Mouse (Mus musculus) liver, embryonic 15.5 days (tissue): ENCODE results near the gene Dppa3. TPM values are rescaled to one million over a fixed set of nuclear protein-coding genes. Genes with fewer than 3 reads are reported as not detected.

Experiments
- ATAC-seq: fragments of 200-750 bp; cut with Nextera tagmentation; 2 replicates; pipeline ENCODE4 v1.8.0; 2017; ENCODE audit warnings: moderate number of reproducible peaks, mild to moderate bottlenecking, moderate library complexity; ENCODE audit not compliant: insufficient read depth
- H3K27ac ChIP-seq: fragments of 300-500 bp; sonication (generic); replicated peaks from 2 replicates; pipeline ENCODE4 v1.5.1; 2015; ENCODE audit warnings: mild to moderate bottlenecking, inconsistent platforms
- H3K27me3 ChIP-seq: fragments of 300-500 bp; sonication (generic); 2 replicates; pipeline ENCODE4 v1.6.1; 2015; ENCODE audit warnings: mild to moderate bottlenecking, inconsistent platforms
- H3K36me3 ChIP-seq: fragments of 300-500 bp; sonication (generic); replicated peaks from 2 replicates; pipeline ENCODE4 v1.6.1; 2015; ENCODE audit warnings: moderate library complexity, mild to moderate bottlenecking, inconsistent platforms
- H3K4me1 ChIP-seq: fragments of 300-500 bp; sonication (generic); replicated peaks from 2 replicates; pipeline ENCODE4 v1.6.1; 2015; ENCODE audit warnings: inconsistent platforms
- H3K4me2 ChIP-seq: fragments of 300-500 bp; sonication (generic); 2 replicates; pipeline ENCODE4 v1.6.1; 2015; ENCODE audit warnings: moderate library complexity, mild to moderate bottlenecking, inconsistent platforms
- H3K4me3 ChIP-seq: fragments of 300-500 bp; sonication (generic); replicated peaks from 2 replicates; pipeline ENCODE4 v1.5.1; 2015; ENCODE audit warnings: mild to moderate bottlenecking, inconsistent platforms
- H3K9ac ChIP-seq: fragments of 300-500 bp; sonication (generic); 2 replicates; pipeline ENCODE4 v1.6.1; 2015; ENCODE audit warnings: moderate library complexity, mild to moderate bottlenecking, inconsistent platforms
- H3K9me3 ChIP-seq: fragments of 300-500 bp; sonication (generic); replicated peaks from 2 replicates; pipeline ENCODE4 v1.6.1; 2016; ENCODE audit warnings: inconsistent platforms
- WGBS: fragments of 180-500 bp; shearing (Covaris S2); methylation state at CpG from one replicate; pipeline ENCODE4 v1.1.7; 2015; ENCODE audit warnings: mixed read lengths; ENCODE audit not compliant: insufficient replicate concordance; 5-methylcytosine and 5-hydroxymethylcytosine counted together
- polyA plus RNA-seq: library from polyadenylated mRNA; unstranded; fragments of >200 nt; fragmentation: Nextera tagmentation; extraction: Ambion mirVana; gene quantifications from 2 replicates; pipeline ENCODE4 v1.2.1, GENCODE M21; 2015

Gene Dppa3
- polyA plus RNA-seq, 1 experiment from 2014 or later = not detected

GRCm38 (mm10) chr6:122649903-122650302 is 23.7 kb downstream of the Dppa3 start:
- ATAC-seq = no peak
- no peak overlapping the region for H3K4me2 ChIP-seq
- no peaks in the 10 kb centered on the region for H3K36me3 ChIP-seq
- no peaks in the 10 kb centered on the region for H3K27me3 ChIP-seq
- no peaks in the 10 kb centered on the region for H3K4me1 ChIP-seq
- WGBS = 73% methylated on average over 3 of the region's 3 CpGs
- H3K9ac ChIP-seq = no peak overlapping the region
- H3K4me3 ChIP-seq = no peak overlapping the region
- H3K27ac ChIP-seq = no peak overlapping the region
- no peaks in the 10 kb centered on the region for H3K9me3 ChIP-seq

- no peak overlapping the region for H3K4me2 ChIP-seq
- H3K27ac ChIP-seq = no peak overlapping the region
- H3K9ac ChIP-seq = no peak overlapping the region
- H3K9me3 ChIP-seq = no peaks in the 10 kb centered on the region
- 68% methylated on average over 5 of the region's 5 CpGs for WGBS
- ATAC-seq = no peak
- no peaks in the 10 kb centered on the region for H3K27me3 ChIP-seq
- no peaks in the 10 kb centered on the region for H3K36me3 ChIP-seq
- no peak overlapping the region for H3K4me3 ChIP-seq
- no peaks in the 10 kb centered on the region for H3K4me1 ChIP-seq
Measured at GRCm38 (mm10) chr6:122650398-122650980, 24.3 kb downstream of the Dppa3 start.

- Histone ChIP-seq H3K27me3 (no peaks in the 10 kb centered on the region), H3K4me3 (no peak overlapping the region), H3K4me1 (no peaks in the 10 kb centered on the region), H3K36me3 (no peaks in the 10 kb centered on the region), H3K9me3 (no peaks in the 10 kb centered on the region), H3K4me2 (no peak overlapping the region), H3K9ac (no peak overlapping the region), H3K27ac (no peak overlapping the region)
- peak; percentile 22; the same call in 1 of the 2 replicates for ATAC-seq
- 33% methylated on average over 6 of the region's 6 CpGs for WGBS
Measured at GRCm38 (mm10) chr6:122654301-122654700, 28.1 kb downstream of the Dppa3 start.

GRCm38 (mm10) chr6:122657630-122658029 is 31.4 kb downstream of the Dppa3 start:
- 36% methylated on average over 5 of the region's 5 CpGs for WGBS
- Histone ChIP-seq H3K4me2 (no peak overlapping the region), H3K9ac (no peak overlapping the region), H3K4me3 (no peak overlapping the region), H3K27me3 (no peaks in the 10 kb centered on the region), H3K27ac (no peak overlapping the region), H3K4me1 (0 out of 2 replicates have a peak, but pooled peaks cover 1% of the 10 kb centered on the region), H3K9me3 (no peaks in the 10 kb centered on the region), H3K36me3 (no peaks in the 10 kb centered on the region)
- ATAC-seq = no peak

- H3K4me1 ChIP-seq = peaks cover 6% of the 10 kb centered on the region; the same call in 1 of the 2 replicates
- no peaks in the 10 kb centered on the region for H3K36me3 ChIP-seq
- H3K27me3 ChIP-seq = no peaks in the 10 kb centered on the region
- H3K9ac ChIP-seq = no peak overlapping the region
- no peak overlapping the region for H3K4me2 ChIP-seq
- H3K9me3 ChIP-seq = no peaks in the 10 kb centered on the region
- no peak for ATAC-seq
- no peak overlapping the region for H3K4me3 ChIP-seq
- no peak overlapping the region for H3K27ac ChIP-seq
- WGBS = 11% methylated on average over 7 of the region's 7 CpGs
Measured at GRCm38 (mm10) chr6:122659567-122659966, 33.4 kb downstream of the Dppa3 start.

GRCm38 (mm10) chr6:122660601-122661379 is 34.6 kb downstream of the Dppa3 start:
- H3K27ac ChIP-seq = no peak overlapping the region
- no peaks in the 10 kb centered on the region for H3K9me3 ChIP-seq
- H3K36me3 ChIP-seq = no peaks in the 10 kb centered on the region
- peaks cover 6% of the 10 kb centered on the region; the same call in 1 of the 2 replicates for H3K4me1 ChIP-seq
- no peak overlapping the region for H3K4me3 ChIP-seq
- no peaks in the 10 kb centered on the region; the same call in 1 of the 2 replicates for H3K27me3 ChIP-seq
- no peak overlapping the region for H3K9ac ChIP-seq
- WGBS = 24% methylated on average over 8 of the region's 8 CpGs
- no peak for ATAC-seq
- no peak overlapping the region for H3K4me2 ChIP-seq

GRCm38 (mm10) chr6:122662551-122663264 is 36.5 kb downstream of the Dppa3 start:
- ATAC-seq = no peak; the same call in 1 of the 2 replicates

GRCm38 (mm10) chr6:122663596-122664206 is 37.5 kb downstream of the Dppa3 start:
- no peak for ATAC-seq
- Histone ChIP-seq H3K27me3 (peaks cover 4% of the 10 kb centered on the region; the same call in 1 of the 2 replicates), H3K4me1 (peaks cover 6% of the 10 kb centered on the region; the same call in 1 of the 2 replicates), H3K9me3 (no peaks in the 10 kb centered on the region), H3K4me2 (no peak overlapping the region), H3K9ac (no peak overlapping the region), H3K36me3 (no peaks in the 10 kb centered on the region), H3K4me3 (no peak overlapping the region), H3K27ac (no peak overlapping the region)
- WGBS = 41% methylated on average over 14 of the region's 14 CpGs

More at GRCm38 (mm10) chr6:122662551-122663264, 36.5 kb downstream of the Dppa3 start:
- H3K4me3 ChIP-seq = no peak overlapping the region
- H3K36me3 ChIP-seq = no peaks in the 10 kb centered on the region
- peaks cover 6% of the 10 kb centered on the region; the same call in 1 of the 2 replicates for H3K4me1 ChIP-seq
- 34% methylated on average over 22 of the region's 22 CpGs for WGBS
- H3K9ac ChIP-seq = no peak overlapping the region
- H3K27me3 ChIP-seq = peaks cover 3% of the 10 kb centered on the region; the same call in 1 of the 2 replicates
- no peaks in the 10 kb centered on the region for H3K9me3 ChIP-seq
- H3K27ac ChIP-seq = no peak overlapping the region
- H3K4me2 ChIP-seq = no peak overlapping the region

GRCm38 (mm10) chr6:122665866-122666265 is 39.7 kb downstream of the Dppa3 start:
- H3K9ac ChIP-seq = no peak overlapping the region
- no peak overlapping the region for H3K27ac ChIP-seq
- H3K4me3 ChIP-seq = no peak overlapping the region
- H3K36me3 ChIP-seq = no peaks in the 10 kb centered on the region
- H3K4me2 ChIP-seq = no peak overlapping the region
- peaks cover 6% of the 10 kb centered on the region for H3K4me1 ChIP-seq
- ATAC-seq = no peak
- H3K27me3 ChIP-seq = peaks cover 4% of the 10 kb centered on the region; the same call in 1 of the 2 replicates
- WGBS = 54% methylated on average over 7 of the region's 7 CpGs
- no peaks in the 10 kb centered on the region for H3K9me3 ChIP-seq

DNA sequence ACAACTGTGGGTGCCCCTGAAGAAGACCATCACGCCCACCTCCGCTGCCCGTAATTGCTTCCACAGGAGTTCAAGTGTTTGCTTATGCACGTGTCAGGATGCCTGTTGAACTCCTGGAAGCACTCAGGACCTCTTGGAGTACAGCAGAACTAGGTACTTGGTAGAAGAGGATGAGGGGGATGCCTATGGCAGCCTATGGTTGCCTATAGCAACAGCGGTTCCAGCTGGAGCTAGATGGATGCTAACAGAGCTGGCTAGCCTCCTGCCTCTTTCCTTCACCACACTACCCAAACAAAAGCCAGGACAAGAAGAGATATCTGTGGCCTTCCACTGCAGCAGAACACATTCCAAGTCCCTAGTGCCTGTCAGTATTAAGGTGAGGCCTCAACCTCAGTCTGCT is 41.5 kb downstream of the Dppa3 start:
- Histone ChIP-seq H3K4me2 (no peak overlapping the region), H3K36me3 (no peaks in the 10 kb centered on the region), H3K4me1 (peaks cover 4% of the 10 kb centered on the region), H3K9ac (no peak overlapping the region), H3K27me3 (peaks cover 4% of the 10 kb centered on the region; the same call in 1 of the 2 replicates), H3K9me3 (no peaks in the 10 kb centered on the region), H3K4me3 (no peak overlapping the region), H3K27ac (no peak overlapping the region)
- 67% methylated on average over 5 of the region's 5 CpGs for WGBS
- no peak for ATAC-seq
